Comparison of ENCODE assay signal across 14 mouse cellular contexts in the genomic region with DNA sequence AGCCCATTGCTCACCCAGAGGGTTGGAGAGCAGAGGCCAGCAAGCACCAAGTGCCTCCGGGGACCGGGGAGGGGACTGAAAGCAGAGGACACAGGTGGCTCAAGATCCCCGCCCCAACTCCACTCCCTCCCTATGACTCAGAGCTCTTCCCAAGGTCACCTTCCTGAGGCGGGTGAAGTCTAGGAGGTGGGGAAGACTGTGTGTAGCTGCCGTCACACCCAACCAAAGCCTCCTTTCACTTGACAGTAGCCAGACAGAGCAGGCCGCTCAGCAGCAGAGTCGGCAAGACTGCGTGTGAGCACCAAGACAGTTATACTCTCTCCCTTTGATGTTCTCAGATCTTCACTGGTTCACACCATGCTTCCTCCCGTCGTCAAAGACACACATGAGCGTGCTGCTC. TPM values are rescaled to one million over a fixed set of nuclear protein-coding genes. Genes with fewer than 3 reads are reported as not detected.
DNase-seq lines count a peak whose midpoint lies in the region; ATAC-seq and TF ChIP-seq lines count a peak whose summit lies in the region.
"Had no signal": no experiment of that assay in that cellular context is flagged by ENCODE, and none has a peak within 500 bp of the region (broad histone marks: within the 10 kb centered on the region; RNA-seq: fewer than 3 reads in every experiment).

No protein-coding gene starts in this region.

- peak; percentile 85 for ATAC-seq in intestine, embryonic 15.5 days

- H3K27ac ChIP-seq in liver, adult 2 months (replicated peaks; ENCODE audit: insufficient read depth, low read depth, low read length) = no peak overlapping the region
- no peak overlapping the region for H3K27ac ChIP-seq in intestine, embryonic 15.5 days
- H3K27ac ChIP-seq: lung, embryonic 15.5 days had no signal

- no peaks in the 10 kb centered on the region for H3K79me2 ChIP-seq in liver, adult 2 months (ENCODE audit: control insufficient read depth, insufficient read depth, low read length)

- peak overlapping the region; percentile 58; the same call in 1 of the 2 replicates for H3K4me3 ChIP-seq in liver, adult 2 months (ENCODE audit: insufficient read depth, low read depth, low read length)
- no peak overlapping the region for H3K4me3 ChIP-seq in intestine, embryonic 15.5 days (replicated peaks)
- H3K4me3 ChIP-seq: lung, embryonic 15.5 days had no signal

- peak overlapping the region; percentile 3; the same call in 1 of the 2 replicates for H3K4me2 ChIP-seq in intestine, embryonic 15.5 days (replicated peaks)
- H3K4me2 ChIP-seq: lung, embryonic 15.5 days had no signal

- H3K9ac ChIP-seq in liver, adult 2 months (ENCODE audit: low read depth, low read length) = no peak overlapping the region
- no peak overlapping the region for H3K9ac ChIP-seq in intestine, embryonic 15.5 days
- H3K9ac ChIP-seq: lung, embryonic 15.5 days had no signal

- TF ChIP-seq POLR2A in liver, adult 2 months (IDR thresholded peaks at IDR 0.05; ENCODE audit: extremely low read depth, insufficient read depth, low read length) = no peak

- DNase-seq in liver, adult 2 months (ENCODE audit: extremely low read depth, low read depth, low spot score) = peak; percentile 33
- DNase-seq in liver = no peak
- DNase-seq in kidney, postnatal 36 days = peak; percentile 53 to 65
- DNase-seq in thymus, postnatal 36 days = peak; percentile 67 to 79
- DNase-seq in layer of hippocampus, adult 9-11 months = no peak
- DNase-seq in right cerebral cortex, adult 2 months (ENCODE audit: low spot score in 2 of 2) = no peak
- DNase-seq in c-Kit-positive CD71-positive TER-119-positive erythroid progenitor cells, embryonic 14.5 days (ENCODE audit: low spot score) = no peak
- DNase-seq: adrenal gland, adult 8-10 months; cerebellum, adult 8-10 months; spleen, adult 18-20 months had no signal

- 48% methylated on average over 11 of the region's 11 CpGs for whole genome bisulfite sequencing in liver, adult 2 months
- WGBS in intestine, embryonic 15.5 days = 41% methylated on average over 11 of the region's 11 CpGs

- H3K36me3 ChIP-seq in liver, adult 2 months (ENCODE audit: control insufficient read depth, insufficient read depth, low read length) = no peaks in the 10 kb centered on the region
- no peaks in the 10 kb centered on the region for H3K36me3 ChIP-seq in intestine, embryonic 15.5 days
- H3K36me3 ChIP-seq: lung, embryonic 15.5 days had no signal

- no peaks in the 10 kb centered on the region for H3K27me3 ChIP-seq in liver, adult 2 months (ENCODE audit: control insufficient read depth, insufficient read depth, low read length)
- H3K27me3 ChIP-seq in intestine, embryonic 15.5 days (replicated peaks) = no peaks in the 10 kb centered on the region
- H3K27me3 ChIP-seq: lung, embryonic 15.5 days had no signal

- no peaks in the 10 kb centered on the region for H3K9me3 ChIP-seq in intestine, embryonic 15.5 days
- H3K9me3 ChIP-seq: lung, embryonic 15.5 days had no signal

- TF ChIP-seq CTCF in liver, adult 2 months (IDR thresholded peaks at IDR 0.05; ENCODE audit: low read depth, low read length) = no peak

- H3K4me1 ChIP-seq in liver, adult 2 months (ENCODE audit: control insufficient read depth, insufficient read depth, low read length) = peaks cover 17% of the 10 kb centered on the region
- peaks cover 22% of the 10 kb centered on the region; the same call in 1 of the 2 replicates for H3K4me1 ChIP-seq in intestine, embryonic 15.5 days (replicated peaks)
- H3K4me1 ChIP-seq: lung, embryonic 15.5 days had no signal

RNA-seq across cellular contexts. Expression of a gene that starts 1.1 kb away (rescaled TPM):
- total RNA-seq in liver, adult 2 months (2014; rRNA removed) = 23.0 and 36.3 TPM in 2 replicates
- 49.1 and 101 TPM in 2 replicates for polyA plus RNA-seq in liver, adult 2 months (2012; rRNA removed)
- 2.8 and 3.7 TPM in 2 replicates for polyA plus RNA-seq in intestine, embryonic 15.5 days (2015; fragmentation: Nextera tagmentation; extraction: Ambion mirVana)
- total RNA-seq: left cerebral cortex, postnatal 25 days; monocyte, adult 5-6 weeks had no signal

RNA-seq across cellular contexts. Expression of a gene that starts 12.1 kb away (rescaled TPM):
- 1.6 and 1.7 TPM in 2 replicates for total RNA-seq in liver, adult 2 months (2014; rRNA removed)
- 3.2 and 4.0 TPM in 2 replicates for polyA plus RNA-seq in liver, adult 2 months (2012; rRNA removed)
- 6.6 and 8.0 TPM in 2 replicates for polyA plus RNA-seq in intestine, embryonic 15.5 days (2015; fragmentation: Nextera tagmentation; extraction: Ambion mirVana)

RNA-seq across cellular contexts. Expression of a gene that starts 23.1 kb away (rescaled TPM):
- 0.74 and 0.94 TPM in 2 replicates for total RNA-seq in liver, adult 2 months (2014; rRNA removed)
- 2.0 and 4.0 TPM in 2 replicates for polyA plus RNA-seq in liver, adult 2 months (2012; rRNA removed)
- 0.49 and 0.66 TPM in 2 replicates for polyA plus RNA-seq in intestine, embryonic 15.5 days (2015; fragmentation: Nextera tagmentation; extraction: Ambion mirVana)
- total RNA-seq: adrenal gland, adult 8-10 months; left cerebral cortex, postnatal 25 days; monocyte, adult 5-6 weeks had no signal
- polyA plus RNA-seq: lung, embryonic 15.5 days had no signal

RNA-seq across cellular contexts. Expression of a gene that starts 28.3 kb away (rescaled TPM):
- 39.2 and 39.5 TPM in 2 replicates for total RNA-seq in liver, adult 2 months (2014; rRNA removed)
- 29.6 and 32.6 TPM in 2 replicates for polyA plus RNA-seq in liver, adult 2 months (2012; rRNA removed)
- 143 and 148 TPM in 2 replicates for polyA plus RNA-seq in intestine, embryonic 15.5 days (2015; fragmentation: Nextera tagmentation; extraction: Ambion mirVana)

RNA-seq across cellular contexts. Expression of a gene that starts 43.5 kb away (rescaled TPM):
- total RNA-seq in liver, adult 2 months (2014; rRNA removed) = 10.0 and 14.2 TPM in 2 replicates
- polyA plus RNA-seq in liver, adult 2 months (2012; rRNA removed) = 18.2 and 21.1 TPM in 2 replicates
- polyA plus RNA-seq in intestine, embryonic 15.5 days (2015; fragmentation: Nextera tagmentation; extraction: Ambion mirVana) = 12.1 and 13.5 TPM in 2 replicates

Comparison
In these comparisons a context has a peak if more than half of its experiments do, and no peak if none do; other contexts are left out.
1. DNase-seq: peak in liver, adult 2 months (single experiment), kidney, postnatal 36 days (2 of 2) and thymus, postnatal 36 days (2 of 2); none in liver (single experiment), layer of hippocampus, adult 9-11 months (single experiment), right cerebral cortex, adult 2 months (0 of 2) and c-Kit-positive CD71-positive TER-119-positive erythroid progenitor cells, embryonic 14.5 days (single experiment).
2. RNA of a gene that starts 1.1 kb away (polyA plus RNA-seq): 49.1 to 101 TPM in liver, adult 2 months; 2.8 to 3.7 TPM in intestine, embryonic 15.5 days; every median in the first group is over 10 times any median in the second.